Mouse (Mus musculus) stomach, embryonic 14.5 days (tissue): Measurements from ENCODE around the gene Cadm1. TPM values are rescaled to one million over a fixed set of nuclear protein-coding genes. Genes with fewer than 3 reads are reported as not detected.

Experiments used
- ATAC-seq: fragments of 200-750 bp; cut with Nextera tagmentation; 2 replicates; pipeline ENCODE4 v1.8.0; 2017; ENCODE audit warnings: low read depth, moderate TSS enrichment; ENCODE audit not compliant: insufficient number of reproducible peaks, insufficient read depth, low FRiP score
- H3K27ac ChIP-seq: fragments of 300-500 bp; sonication (generic); 2 replicates; pipeline ENCODE4 v1.5.1; 2014; ENCODE audit warnings: mild to moderate bottlenecking, low read length, moderate library complexity, mixed read lengths
- H3K27me3 ChIP-seq: fragments of 300-500 bp; sonication (generic); 2 replicates; pipeline ENCODE4 v1.6.1; 2014; ENCODE audit warnings: low read length, control low read depth, mixed read lengths; ENCODE audit not compliant: control insufficient read depth, insufficient read depth
- H3K36me3 ChIP-seq: fragments of 300-500 bp; sonication (generic); 2 replicates; pipeline ENCODE4 v1.6.1; 2014; ENCODE audit warnings: mild to moderate bottlenecking, control low read depth, low read length, moderate library complexity, mixed read lengths; ENCODE audit not compliant: control insufficient read depth, insufficient read depth
- H3K4me1 ChIP-seq: fragments of 300-500 bp; sonication (generic); 2 replicates; pipeline ENCODE4 v1.6.1; 2014; ENCODE audit warnings: low read length, control low read depth, mixed read lengths; ENCODE audit not compliant: control insufficient read depth, insufficient read depth
- H3K4me2 ChIP-seq: fragments of 300-500 bp; sonication (generic); replicated peaks from 2 replicates; pipeline ENCODE4 v1.6.1; 2014; ENCODE audit warnings: low read depth, low read length, control low read depth
- H3K4me3 ChIP-seq: fragments of 300-500 bp; sonication (generic); 2 replicates; pipeline ENCODE4 v1.5.1; 2014; ENCODE audit warnings: low read depth, low read length, control low read depth
- H3K9ac ChIP-seq: fragments of 300-500 bp; sonication (generic); replicated peaks from 2 replicates; pipeline ENCODE4 v1.6.1; 2014; ENCODE audit warnings: low read depth, mild to moderate bottlenecking, control low read depth, low read length, moderate library complexity, mixed read lengths
- H3K9me3 ChIP-seq: fragments of 300-500 bp; sonication (generic); 2 replicates; pipeline ENCODE4 v1.6.1; 2016; ENCODE audit warnings: low read depth, low read length, control low read depth; ENCODE audit not compliant: control insufficient read depth
- WGBS: fragments of 180-500 bp; shearing (Covaris S2); extraction: QIAGEN DNeasy Blood & Tissue Kit; methylation state at CpG from one replicate; pipeline ENCODE4 v1.1.7; 2014; 5-methylcytosine and 5-hydroxymethylcytosine counted together
- polyA plus RNA-seq: library from polyadenylated mRNA; unstranded; fragments of >200 nt; fragmentation: Nextera tagmentation; extraction: Ambion mirVana; gene quantifications from 2 replicates; pipeline ENCODE4 v1.2.1, GENCODE M21; 2014

Cadm1 gene
- polyA plus RNA-seq, 1 experiment from 2014 or later: 70.5 TPM

- Histone ChIP-seq H3K4me1 (peaks cover 3% of the 10 kb centered on the region; the same call in 1 of the 2 replicates), H3K9me3 (no peaks in the 10 kb centered on the region), H3K27me3 (0 out of 2 replicates have a peak, but pooled peaks cover 2% of the 10 kb centered on the region), H3K36me3 (no peaks in the 10 kb centered on the region), H3K9ac (no peak overlapping the region), H3K4me3 (no peak overlapping the region), H3K27ac (no peak overlapping the region), H3K4me2 (no peak overlapping the region)
- ATAC-seq: no peak
- WGBS: 46% methylated on average over 6 of the region's 6 CpGs
These were observed 51.8 kb downstream of the Cadm1 start for GRCm38 (mm10) chr9:47581576-47582365.

- no peaks in the 10 kb centered on the region for H3K36me3 ChIP-seq
- WGBS: 61% methylated on average over 4 of the region's 4 CpGs
- H3K27me3 ChIP-seq: 0 out of 2 replicates have a peak, but pooled peaks cover 2% of the 10 kb centered on the region
- peaks cover 9% of the 10 kb centered on the region; the same call in 1 of the 2 replicates for H3K4me1 ChIP-seq
- no peak for ATAC-seq
- H3K9ac ChIP-seq: no peak overlapping the region
- no peak overlapping the region for H3K4me2 ChIP-seq
- no peak overlapping the region for H3K27ac ChIP-seq
- H3K4me3 ChIP-seq: no peak overlapping the region
- no peaks in the 10 kb centered on the region for H3K9me3 ChIP-seq
These were observed 53.3 kb downstream of the Cadm1 start for GRCm38 (mm10) chr9:47583241-47583640.

GRCm38 (mm10) chr9:47586176-47586575, 56.2 kb downstream of the Cadm1 start:
- H3K36me3 ChIP-seq: no peaks in the 10 kb centered on the region
- no peaks in the 10 kb centered on the region for H3K9me3 ChIP-seq
- no peak for ATAC-seq
- no peak overlapping the region for H3K27ac ChIP-seq
- WGBS: 86% methylated on average over 5 of the region's 5 CpGs
- H3K9ac ChIP-seq: no peak overlapping the region
- no peak overlapping the region for H3K4me3 ChIP-seq
- no peak overlapping the region for H3K4me2 ChIP-seq
- H3K27me3 ChIP-seq: 0 out of 2 replicates have a peak, but pooled peaks cover 2% of the 10 kb centered on the region
- peaks cover 9% of the 10 kb centered on the region; the same call in 1 of the 2 replicates for H3K4me1 ChIP-seq

GRCm38 (mm10) chr9:47586839-47587238, 56.9 kb downstream of the Cadm1 start:
- ATAC-seq: no peak
- Histone ChIP-seq H3K4me3 (no peak overlapping the region), H3K27me3 (0 out of 2 replicates have a peak, but pooled peaks cover 2% of the 10 kb centered on the region), H3K9me3 (no peaks in the 10 kb centered on the region), H3K27ac (no peak overlapping the region), H3K36me3 (no peaks in the 10 kb centered on the region), H3K9ac (no peak overlapping the region), H3K4me1 (peaks cover 9% of the 10 kb centered on the region; the same call in 1 of the 2 replicates), H3K4me2 (no peak overlapping the region)
- 78% methylated on average over 8 of the region's 8 CpGs for WGBS

- peak overlapping the region; percentile 26 for H3K4me2 ChIP-seq
These were observed 57.7 kb downstream of the Cadm1 start for GRCm38 (mm10) chr9:47587577-47588194.

GRCm38 (mm10) chr9:47589832-47590231, 59.9 kb downstream of the Cadm1 start:
- H3K9me3 ChIP-seq: no peaks in the 10 kb centered on the region
- peaks cover 6% of the 10 kb centered on the region; the same call in 1 of the 2 replicates for H3K4me1 ChIP-seq
- no peaks in the 10 kb centered on the region for H3K36me3 ChIP-seq
- H3K4me3 ChIP-seq: no peak overlapping the region
- 54% methylated on average over 5 of the region's 5 CpGs for WGBS
- H3K27me3 ChIP-seq: 0 out of 2 replicates have a peak, but pooled peaks cover 2% of the 10 kb centered on the region
- no peak overlapping the region for H3K27ac ChIP-seq
- H3K9ac ChIP-seq: no peak overlapping the region
- ATAC-seq: no peak
- H3K4me2 ChIP-seq: no peak overlapping the region

More at GRCm38 (mm10) chr9:47587577-47588194, 57.7 kb downstream of the Cadm1 start:
- H3K9me3 ChIP-seq: no peaks in the 10 kb centered on the region
- H3K9ac ChIP-seq: no peak overlapping the region
- H3K4me1 ChIP-seq: peaks cover 8% of the 10 kb centered on the region; the same call in 1 of the 2 replicates
- no peak for ATAC-seq
- no peak overlapping the region for H3K4me3 ChIP-seq
- no peaks in the 10 kb centered on the region for H3K36me3 ChIP-seq
- H3K27me3 ChIP-seq: 0 out of 2 replicates have a peak, but pooled peaks cover 2% of the 10 kb centered on the region
- H3K27ac ChIP-seq: no peak overlapping the region
- WGBS: 45% methylated on average over 7 of the region's 7 CpGs

- no peaks in the 10 kb centered on the region for H3K36me3 ChIP-seq
- no peaks in the 10 kb centered on the region for H3K9me3 ChIP-seq
- no peaks in the 10 kb centered on the region for H3K4me1 ChIP-seq
- H3K27ac ChIP-seq: no peak overlapping the region
- no peak for ATAC-seq
- H3K9ac ChIP-seq: no peak overlapping the region
- no peaks in the 10 kb centered on the region for H3K27me3 ChIP-seq
- no peak overlapping the region for H3K4me3 ChIP-seq
- WGBS: 92% methylated on average over 11 of the region's 11 CpGs
- no peak overlapping the region for H3K4me2 ChIP-seq
These were observed 71.6 kb downstream of the Cadm1 start for GRCm38 (mm10) chr9:47601541-47601940.

- ATAC-seq: no peak
- WGBS: 67% methylated on average over 4 of the region's 4 CpGs
These were observed 74.0 kb downstream of the Cadm1 start for GRCm38 (mm10) chr9:47603971-47604370.

More at GRCm38 (mm10) chr9:47603971-47604370, 74.0 kb downstream of the Cadm1 start:
- Histone ChIP-seq H3K4me2 (no peak overlapping the region), H3K27ac (no peak overlapping the region), H3K9me3 (no peaks in the 10 kb centered on the region), H3K27me3 (no peaks in the 10 kb centered on the region), H3K36me3 (no peaks in the 10 kb centered on the region), H3K4me3 (no peak overlapping the region), H3K4me1 (0 out of 2 replicates have a peak, but pooled peaks cover 2% of the 10 kb centered on the region), H3K9ac (no peak overlapping the region)
